Mouse (Mus musculus): ENCODE results near the gene Fcrl6. TPM values are rescaled to one million over a fixed set of nuclear protein-coding genes. Genes with fewer than 3 reads are reported as not detected.

The Fcrl6 gene
- total and polyA plus RNA-seq, 3 experiments, result not detected

- no peak for DNase-seq (ENCODE audit: extremely low read depth)
- TF ChIP-seq ZKSCAN1 (IDR thresholded peaks at IDR 0.05; ENCODE audit: borderline replicate concordance, low read depth, low read length), result no peak
- no peak for TF ChIP-seq SMC3 (IDR thresholded peaks at IDR 0.05; ENCODE audit: low read depth, low read length)
- no peak for TF ChIP-seq IRF4 (IDR thresholded peaks at IDR 0.05; ENCODE audit: low read depth, low read length)
- no peak for TF ChIP-seq POLR2A (IDR thresholded peaks at IDR 0.05; ENCODE audit: low read depth, low read length)
- TF ChIP-seq ETS1 (conservative IDR thresholded peaks at IDR 0.05; ENCODE audit: low read depth, low read length), result no peak
- no peak for TF ChIP-seq TBP (conservative IDR thresholded peaks at IDR 0.05; ENCODE audit: low read depth, low read length)
- no peak for TF ChIP-seq BHLHE40 (IDR thresholded peaks at IDR 0.05; ENCODE audit: low read depth, low read length)
- Histone ChIP-seq H3K27me3 (replicated peaks) (peaks cover 75% of the 10 kb centered on the region), H3K36me3 (replicated peaks in 1 of 2; ENCODE audit: control insufficient read depth in 1 of 2, insufficient read depth in 1 of 2, low read length in 1 of 2) (no peaks in the 10 kb centered on the region), H3K4me2 (ENCODE audit: insufficient read depth, low read depth, poor library complexity, severe bottlenecking) (no peak overlapping the region), H3K9ac (ENCODE audit: insufficient read depth, low read depth) (no peak overlapping the region), H3K4me3 (replicated peaks in 1 of 3; ENCODE audit: low read depth in 2 of 3, low read length in 2 of 3, poor library complexity in 1 of 3) (no peak overlapping the region), H3K27ac (ENCODE audit: insufficient read depth, low read depth) (no peak overlapping the region), H3K79me2 (replicated peaks; ENCODE audit: control insufficient read depth, extremely low read depth, insufficient read depth, poor library complexity, severe bottlenecking) (no peaks in the 10 kb centered on the region), H3K4me1 (ENCODE audit: control insufficient read depth in 1 of 2, insufficient read depth in 2 of 2) (peaks cover 0 to 16% of the 10 kb centered on the region in 2 experiments; a peak in 2 of 4 replicates), H3K9me3 (replicated peaks; ENCODE audit: low read length) (no peaks in the 10 kb centered on the region)
- in situ Hi-C loops (cut with MboI; ENCODE audit: low pct_ligation_motif_present, low pct_unique_long_range_greater_than_20kb, low sequenced_read_pairs) (no loop called here), dilution Hi-C loops (cut with MboI; ENCODE audit: extremely low pct_ligation_motif_present, extremely low pct_unique_long_range_greater_than_20kb, low sequenced_read_pairs) (no loop called here)
These were observed 36.2 kb downstream of the Fcrl6 start for GRCm38 (mm10) chr1:172566131-172566530.

- DNase-seq (ENCODE audit: extremely low read depth), result no peak
- Histone ChIP-seq H3K4me3 (replicated peaks in 1 of 3; ENCODE audit: low read depth in 2 of 3, low read length in 2 of 3, poor library complexity in 1 of 3) (peak overlapping the region in 1 of 3 experiments; percentile 48), H3K27ac (ENCODE audit: insufficient read depth, low read depth) (no peak overlapping the region), H3K4me2 (ENCODE audit: insufficient read depth, low read depth, poor library complexity, severe bottlenecking) (peak overlapping the region; percentile 85; the same call in 1 of the 2 replicates), H3K9me3 (replicated peaks; ENCODE audit: low read length) (no peaks in the 10 kb centered on the region), H3K9ac (ENCODE audit: insufficient read depth, low read depth) (no peak overlapping the region), H3K4me1 (ENCODE audit: control insufficient read depth in 1 of 2, insufficient read depth in 2 of 2) (peaks cover 0 to 14% of the 10 kb centered on the region in 2 experiments; a peak in 2 of 4 replicates), H3K27me3 (replicated peaks) (peaks cover 81% of the 10 kb centered on the region), H3K79me2 (replicated peaks; ENCODE audit: control insufficient read depth, extremely low read depth, insufficient read depth, poor library complexity, severe bottlenecking) (no peaks in the 10 kb centered on the region), H3K36me3 (replicated peaks in 1 of 2; ENCODE audit: control insufficient read depth in 1 of 2, insufficient read depth in 1 of 2, low read length in 1 of 2) (no peaks in the 10 kb centered on the region)
- dilution Hi-C loops (cut with MboI; ENCODE audit: extremely low pct_ligation_motif_present, extremely low pct_unique_long_range_greater_than_20kb, low sequenced_read_pairs) (no loop called here), in situ Hi-C loops (cut with MboI; ENCODE audit: low pct_ligation_motif_present, low pct_unique_long_range_greater_than_20kb, low sequenced_read_pairs) (no loop called here)
- no peak for TF ChIP-seq ELF1 (IDR thresholded peaks at IDR 0.05; ENCODE audit: low read depth, low read length)
- TF ChIP-seq NELFE (IDR thresholded peaks at IDR 0.05; ENCODE audit: low read depth, low read length), result no peak
- TF ChIP-seq JUND (conservative IDR thresholded peaks at IDR 0.05; ENCODE audit: low read depth, low read length), result no peak
- TF ChIP-seq CHD2 (IDR thresholded peaks at IDR 0.05; ENCODE audit: low read length), result no peak
- 0 out of 4 replicates have a peak, but pooled peaks of 1 of the 2 experiments have one; percentile 17 for TF ChIP-seq CTCF (conservative IDR thresholded peaks at IDR 0.05 in 1 of 2, IDR thresholded peaks at IDR 0.05 in 1 of 2; ENCODE audit: low read depth in 2 of 2, low read length in 2 of 2)
- no peak for TF ChIP-seq E2F4 (IDR thresholded peaks at IDR 0.05; ENCODE audit: insufficient replicate concordance, low read depth, low read length)
- no peak for TF ChIP-seq TBP (conservative IDR thresholded peaks at IDR 0.05; ENCODE audit: low read depth, low read length)
These were observed 38.9 kb downstream of the Fcrl6 start for GRCm38 (mm10) chr1:172563465-172563828.
